Mouse (Mus musculus) monocyte, adult 59 days (primary cell): Measurements from ENCODE around the gene Defb25. TPM values are rescaled to one million over a fixed set of nuclear protein-coding genes. Genes with fewer than 3 reads are reported as not detected.

Source experiments
- total RNA-seq, 2 experiments: library from RNA; stranded (reverse); gene quantifications; one replicate each; pipeline ENCODE4 v1.2.4; 2023

Gene Defb25
- not detected for total RNA-seq

DNA sequence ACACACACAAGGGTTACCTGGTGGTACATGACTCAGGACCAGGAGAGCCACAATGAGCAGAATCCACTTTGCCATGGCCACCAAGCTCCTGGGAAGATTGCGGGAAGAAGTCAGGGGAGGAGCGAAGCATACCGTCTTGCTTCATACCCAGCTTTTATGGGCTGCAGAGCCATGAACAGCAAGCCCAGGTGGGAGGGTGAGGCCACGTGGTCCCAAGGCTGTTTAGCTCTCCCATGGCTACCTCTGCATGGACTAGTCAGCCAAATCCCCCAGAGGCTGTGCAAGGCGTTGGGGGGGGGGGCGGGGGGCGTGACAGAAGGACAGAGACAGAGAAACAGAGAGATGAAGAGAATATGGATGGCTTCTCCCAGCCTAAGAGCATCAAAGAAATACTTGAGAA lies at the start of gene Defb25:
Gene Defb25, minus strand, starts transcription at position 101 of the 400 bp plus-strand sequence.

DNA sequence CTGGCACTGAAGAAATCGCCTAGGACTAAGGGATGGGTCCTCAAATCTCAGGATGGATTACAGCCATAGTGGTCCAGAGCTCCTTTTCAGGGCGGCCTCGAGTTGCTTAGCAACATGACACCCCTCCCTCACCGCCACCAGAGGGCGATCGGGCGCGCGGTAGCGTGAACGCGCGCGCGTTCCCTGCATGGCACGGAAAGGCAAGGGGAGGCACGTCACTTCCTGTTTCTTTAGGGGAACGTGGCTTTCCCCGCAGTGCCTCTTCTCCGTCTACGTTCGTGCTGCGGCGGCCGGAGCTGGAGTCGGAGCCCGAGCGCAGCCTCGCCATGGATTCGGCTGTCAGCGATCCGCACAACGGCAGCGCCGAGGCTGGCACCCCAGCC lies 46.4 kb upstream of the Defb25 start, which contains the start of gene H13:
Gene H13, plus strand, starts transcription at position 206 of the 383 bp plus-strand sequence.

GRCm38 (mm10) chr2:152626774-152627591 lies 4.1 kb upstream of the Defb25 start, which contains the start of gene Rem1:
Gene Rem1, plus strand, starts transcription at chr2:152626951.

GRCm38 (mm10) chr2:152604057-152604456 lies 18.8 kb downstream of the Defb25 start, which contains the start of gene Defb36:
Gene Defb36, plus strand, starts transcription at chr2:152604327.

DNA sequence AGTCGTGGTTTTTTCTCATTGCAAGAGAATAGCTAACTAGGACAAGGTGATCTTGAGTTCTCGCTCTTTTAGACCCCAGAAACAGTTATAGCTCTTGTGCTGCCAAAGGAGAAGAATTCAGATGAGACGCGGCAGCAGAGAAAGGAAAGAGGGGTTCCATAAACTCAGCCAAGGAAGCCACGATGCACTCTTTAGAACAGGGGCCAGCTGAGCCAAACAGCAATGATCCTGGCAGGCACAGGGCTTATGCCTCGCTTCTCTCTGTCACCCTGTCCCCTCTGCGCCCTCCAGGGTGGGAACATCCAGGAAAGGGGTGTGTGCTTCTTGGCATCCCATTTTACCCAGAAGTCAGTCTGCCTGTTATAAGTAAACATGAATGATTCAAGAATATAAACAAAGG lies 23.6 kb downstream of the Defb25 start, which contains the start of gene Defb45:
Gene Defb45, minus strand, starts transcription at position 101 of the 400 bp plus-strand sequence.

GRCm38 (mm10) chr2:152580107-152580506 lies 42.7 kb downstream of the Defb25 start, which contains the start of gene Defb19:
Gene Defb19, minus strand, starts transcription at chr2:152580312.

Other genes starting within 250 kb of the Defb25 start
- not detected for gene Nrsn2, start 246.4 kb downstream of the Defb25 start, total RNA-seq
- gene Sox12, start 225.0 kb downstream of the Defb25 start, total RNA-seq = under 1 TPM; 0.37 to 0.52 TPM
- gene Zcchc3, start 208.0 kb downstream of the Defb25 start, total RNA-seq = 1 to 10 TPM; 1.0 to 1.7 TPM
- gene 6820408C15Rik, start 207.5 kb downstream of the Defb25 start, total RNA-seq = not detected
- not detected for gene Defb23, start 158.4 kb downstream of the Defb25 start, total RNA-seq
- not detected for gene Defb20, start 146.0 kb downstream of the Defb25 start, total RNA-seq
- not detected for gene Defb22, start 132.9 kb downstream of the Defb25 start, total RNA-seq
- gene Defb26, start 111.4 kb downstream of the Defb25 start, total RNA-seq = not detected
- gene Defb28, start 104.8 kb downstream of the Defb25 start, total RNA-seq = not detected
- not detected for gene Defb29, start 83.0 kb downstream of the Defb25 start, total RNA-seq
- gene Gm17416, start 53.7 kb downstream of the Defb25 start, total RNA-seq = not detected
- not detected for gene Defb21, start 50.3 kb downstream of the Defb25 start, total RNA-seq
- gene Defb19, start 42.7 kb downstream of the Defb25 start, total RNA-seq = not detected
- not detected for gene Defb45, start 23.7 kb downstream of the Defb25 start, total RNA-seq
- gene Defb36, start 18.7 kb downstream of the Defb25 start, total RNA-seq = not detected
- 10 to 100 TPM; 15.8 to 19.4 TPM for gene Rem1, start 3.9 kb upstream of the Defb25 start, total RNA-seq
- 100 to 1,000 TPM; 186 to 191 TPM for gene H13, start 46.4 kb upstream of the Defb25 start, total RNA-seq
- gene Mcts2, start 64.0 kb upstream of the Defb25 start, total RNA-seq = 10 to 100 TPM; 21.4 to 22.3 TPM
- gene Id1, start 113.2 kb upstream of the Defb25 start, total RNA-seq = 10 to 100 TPM; 46.4 to 77.6 TPM
- gene Cox4i2, start 131.1 kb upstream of the Defb25 start, total RNA-seq = not detected
- gene Bcl2l1, start 208.7 kb upstream of the Defb25 start, total RNA-seq = 10 to 100 TPM; 16.2 to 19.7 TPM
- 1 to 10 TPM in 1 of 2 experiments, under 1 TPM in 1; 0.73 to 3.4 TPM for gene Tpx2, start 224.9 kb upstream of the Defb25 start, total RNA-seq